Mouse (Mus musculus) intestine, postnatal 0 days (tissue): ENCODE measurements around the gene Catsper2. TPM values are rescaled to one million over a fixed set of nuclear protein-coding genes. Genes with fewer than 3 reads are reported as not detected.
A peak's percentile ranks its signal among the peaks of the same experiment; 100 is the strongest.

Experiments used
- ATAC-seq: fragments of 200-750 bp; cut with Nextera tagmentation; 2 replicates; pipeline ENCODE4 v1.8.0; 2017; ENCODE audit warnings: mild to moderate bottlenecking, moderate TSS enrichment, moderate library complexity
- H3K27ac ChIP-seq: fragments of 300-500 bp; sonication (generic); 2 replicates; pipeline ENCODE4 v1.5.1; 2014; ENCODE audit warnings: mild to moderate bottlenecking, low read depth, low read length, moderate library complexity
- H3K27me3 ChIP-seq: fragments of 300-500 bp; sonication (generic); replicated peaks from 2 replicates; pipeline ENCODE4 v1.6.1; 2014; ENCODE audit warnings: low read length, mixed read lengths; ENCODE audit not compliant: control insufficient read depth, insufficient read depth
- H3K36me3 ChIP-seq: fragments of 300-500 bp; sonication (generic); 2 replicates; pipeline ENCODE4 v1.6.1; 2014; ENCODE audit warnings: mild to moderate bottlenecking, moderate library complexity; ENCODE audit not compliant: control insufficient read depth, insufficient read depth
- H3K4me1 ChIP-seq: fragments of 300-500 bp; sonication (generic); replicated peaks from 2 replicates; pipeline ENCODE4 v1.6.1; 2014; ENCODE audit warnings: antibody characterized with exemption, low read length, mixed read lengths; ENCODE audit not compliant: control insufficient read depth, insufficient read depth
- H3K4me2 ChIP-seq: fragments of 300-500 bp; sonication (generic); replicated peaks from 2 replicates; pipeline ENCODE4 v1.6.1; 2014; ENCODE audit warnings: low read depth, mild to moderate bottlenecking, moderate library complexity
- H3K4me3 ChIP-seq: fragments of 300-500 bp; sonication (generic); 2 replicates; pipeline ENCODE4 v1.5.1; 2014; ENCODE audit warnings: low read depth, low read length
- H3K9ac ChIP-seq: fragments of 300-500 bp; sonication (generic); 2 replicates; pipeline ENCODE4 v1.6.1; 2014; ENCODE audit warnings: mild to moderate bottlenecking, low read depth, low read length
- H3K9me3 ChIP-seq: fragments of 300-500 bp; sonication (generic); 2 replicates; pipeline ENCODE4 v1.6.1; 2016; ENCODE audit warnings: mixed run types; ENCODE audit not compliant: control insufficient read depth
- CTCF ChIP-seq: sonication (generic); IDR thresholded peaks from 2 replicates; pipeline ENCODE4 v1.5.1; 2016; ENCODE audit warnings: low read depth, mild to moderate bottlenecking, control low read depth, antibody characterized with exemption, moderate library complexity
- WGBS: fragments of 180-500 bp; shearing (Covaris S2); extraction: QIAGEN DNeasy Blood & Tissue Kit; methylation state at CpG from one replicate; pipeline ENCODE4 v1.1.7; 2014; 5-methylcytosine and 5-hydroxymethylcytosine counted together
- polyA plus RNA-seq: library from polyadenylated mRNA; unstranded; fragments of >200 nt; fragmentation: Nextera tagmentation; extraction: Ambion mirVana; gene quantifications from 2 replicates; pipeline ENCODE4 v1.2.1, GENCODE M21; 2015

The Catsper2 gene
- polyA plus RNA-seq, 1 experiment from 2014 or later: 1.6 TPM

DNA sequence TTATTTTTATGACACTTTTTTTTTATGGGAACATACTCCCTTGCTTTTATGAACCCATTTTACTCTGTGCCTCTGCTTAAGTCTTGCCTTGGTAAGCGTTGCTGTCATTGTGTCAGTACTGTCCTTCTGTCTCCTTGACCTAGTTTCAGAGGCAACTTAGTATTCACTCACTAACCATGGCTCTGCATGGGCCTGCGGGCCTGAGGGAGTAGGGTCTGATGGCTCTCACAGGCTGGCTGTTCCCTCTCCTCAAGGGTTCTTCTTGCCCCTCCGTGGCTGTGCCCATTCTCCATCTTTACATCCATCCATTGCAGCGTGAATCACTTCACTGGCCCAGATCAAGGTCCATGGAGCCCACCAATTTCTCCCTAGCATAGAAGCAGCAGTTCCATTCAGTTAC lies 32.9 kb upstream of the Catsper2 start:
- Histone ChIP-seq H3K27me3 (no peaks in the 10 kb centered on the region), H3K9ac (no peak overlapping the region), H3K4me2 (no peak overlapping the region), H3K27ac (no peak overlapping the region), H3K36me3 (peaks cover 3% of the 10 kb centered on the region; the same call in 1 of the 2 replicates), H3K9me3 (no peaks in the 10 kb centered on the region), H3K4me1 (no peaks in the 10 kb centered on the region), H3K4me3 (no peak overlapping the region)
- no peak for ATAC-seq
- TF ChIP-seq CTCF: no peak
- 85% methylated on average over 4 of the region's 4 CpGs for whole genome bisulfite sequencing

DNA sequence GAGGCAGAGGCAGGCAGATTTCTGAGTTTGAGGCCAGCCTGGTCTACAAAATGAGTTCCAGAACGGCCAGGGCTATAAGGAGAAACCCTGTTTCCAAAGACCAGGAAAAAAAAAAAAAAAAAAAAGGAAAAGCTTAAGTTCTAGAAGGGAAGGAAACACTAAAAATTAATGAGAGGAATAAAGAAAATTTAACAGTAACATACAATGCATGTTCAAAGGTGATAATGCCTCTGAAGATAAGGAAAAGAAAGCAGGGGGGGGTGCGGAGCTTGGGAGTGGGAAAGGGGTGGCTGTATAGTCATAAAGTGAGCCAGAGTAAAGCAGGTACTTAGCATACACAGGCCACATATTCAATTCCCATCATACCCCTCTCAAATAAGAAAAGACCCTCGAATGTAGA lies 31.5 kb upstream of the Catsper2 start:
- Histone ChIP-seq H3K4me3 (no peak overlapping the region), H3K27ac (no peak overlapping the region), H3K4me2 (no peak overlapping the region), H3K4me1 (no peaks in the 10 kb centered on the region), H3K27me3 (no peaks in the 10 kb centered on the region), H3K36me3 (no peaks in the 10 kb centered on the region), H3K9me3 (no peaks in the 10 kb centered on the region), H3K9ac (no peak overlapping the region)
- ATAC-seq: no peak
- no peak for TF ChIP-seq CTCF
- WGBS: 74% methylated on average over 3 of the region's 3 CpGs

GRCm38 (mm10) chr2:121444178-121444577 lies 30.6 kb upstream of the Catsper2 start, which contains the start of gene Ell3:
Ell3 (minus strand) TSS chr2:121444278.
- H3K27ac ChIP-seq: no peak within 1 kb of the TSS
- no peak for ATAC-seq
- H3K4me3 ChIP-seq: peak within 1 kb of the TSS; percentile 41
- no peak for TF ChIP-seq CTCF
- 0 out of 2 replicates have a peak, but pooled peaks cover 3% of the 10 kb centered on the region for H3K36me3 ChIP-seq
- no peaks in the 10 kb centered on the region for H3K9me3 ChIP-seq
- peak within 1 kb of the TSS; percentile 51; the same call in 1 of the 2 replicates for H3K9ac ChIP-seq
- H3K27me3 ChIP-seq: no peaks in the 10 kb centered on the region
- H3K4me2 ChIP-seq: peak within 1 kb of the TSS; percentile 91
- no peaks in the 10 kb centered on the region for H3K4me1 ChIP-seq
- WGBS: 93% methylated on average over 1 of the region's 1 CpGs

DNA sequence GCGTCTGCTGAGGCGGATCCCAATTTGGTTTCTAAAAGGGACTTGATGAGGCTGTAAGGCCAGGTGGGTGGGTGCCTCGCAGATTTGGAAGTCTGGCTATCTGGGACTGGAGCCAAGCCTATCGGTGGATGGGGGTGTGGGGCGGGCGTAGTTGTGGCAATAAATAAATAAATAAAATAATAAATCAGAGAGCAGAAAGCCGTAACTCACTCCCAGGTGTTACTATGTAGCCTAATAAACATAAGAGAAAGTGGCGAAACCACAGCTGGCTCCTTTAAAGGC lies 29.4 kb upstream of the Catsper2 start:
- no peak for TF ChIP-seq CTCF
- ATAC-seq: no peak
- H3K36me3 ChIP-seq: peaks cover 12% of the 10 kb centered on the region
- peak overlapping the region; percentile 91 for H3K4me2 ChIP-seq
- no peaks in the 10 kb centered on the region for H3K4me1 ChIP-seq
- no peaks in the 10 kb centered on the region for H3K9me3 ChIP-seq
- peak overlapping the region; percentile 41 for H3K4me3 ChIP-seq
- no peak overlapping the region; the same call in 1 of the 2 replicates for H3K27ac ChIP-seq
- peak overlapping the region; percentile 51; the same call in 1 of the 2 replicates for H3K9ac ChIP-seq
- no peaks in the 10 kb centered on the region for H3K27me3 ChIP-seq
- WGBS: 5% methylated on average over 8 of the region's 8 CpGs

DNA sequence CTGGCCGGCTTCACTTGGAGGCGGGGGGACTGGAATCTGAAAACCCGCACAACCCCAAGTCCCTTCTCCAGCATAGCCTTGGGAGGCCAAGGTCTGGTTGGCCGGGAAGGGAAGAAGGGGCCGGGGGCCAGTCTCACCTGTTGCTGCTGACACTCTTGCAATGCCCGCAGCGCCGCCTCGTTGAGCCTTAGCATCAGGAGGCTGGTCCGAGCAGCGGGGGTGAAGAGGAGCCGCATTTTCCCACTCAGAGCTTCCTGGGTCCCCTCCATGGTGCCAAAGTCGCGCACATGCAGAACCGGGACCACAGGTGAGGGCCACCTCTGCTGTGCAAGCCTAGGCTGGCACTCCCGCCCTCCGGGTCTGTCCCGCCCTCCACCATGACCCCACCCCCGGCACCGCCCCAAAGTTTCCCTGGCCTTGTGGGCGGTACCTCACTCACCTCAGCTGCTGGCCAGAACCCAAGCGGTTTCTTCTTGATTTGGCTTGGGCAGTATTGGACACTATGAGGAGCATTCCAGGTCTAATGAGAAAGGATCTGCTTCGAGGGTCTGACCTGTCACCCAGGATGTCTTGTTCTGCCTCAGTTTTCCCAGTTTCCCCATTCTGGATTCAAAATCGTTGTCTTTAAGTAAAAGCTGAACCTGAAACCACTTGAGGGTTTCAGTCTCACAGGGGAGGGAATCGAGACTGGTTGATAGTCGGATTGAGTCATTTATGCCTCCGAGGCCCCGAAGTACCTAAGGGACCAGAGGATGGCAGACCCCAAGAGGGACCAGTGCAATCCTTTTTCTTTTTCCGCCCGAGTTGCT lies 28.9 kb upstream of the Catsper2 start:
- Histone ChIP-seq H3K9me3 (no peaks in the 10 kb centered on the region), H3K4me2 (peak overlapping the region; percentile 91), H3K27me3 (no peaks in the 10 kb centered on the region), H3K36me3 (peaks cover 18% of the 10 kb centered on the region), H3K9ac (peak overlapping the region; percentile 51), H3K27ac (no peak overlapping the region; the same call in 1 of the 2 replicates), H3K4me3 (peak overlapping the region; percentile 41), H3K4me1 (no peaks in the 10 kb centered on the region)
- peak; percentile 86 for ATAC-seq
- TF ChIP-seq CTCF: no peak
- 1% methylated on average over 30 of the region's 30 CpGs for WGBS

DNA sequence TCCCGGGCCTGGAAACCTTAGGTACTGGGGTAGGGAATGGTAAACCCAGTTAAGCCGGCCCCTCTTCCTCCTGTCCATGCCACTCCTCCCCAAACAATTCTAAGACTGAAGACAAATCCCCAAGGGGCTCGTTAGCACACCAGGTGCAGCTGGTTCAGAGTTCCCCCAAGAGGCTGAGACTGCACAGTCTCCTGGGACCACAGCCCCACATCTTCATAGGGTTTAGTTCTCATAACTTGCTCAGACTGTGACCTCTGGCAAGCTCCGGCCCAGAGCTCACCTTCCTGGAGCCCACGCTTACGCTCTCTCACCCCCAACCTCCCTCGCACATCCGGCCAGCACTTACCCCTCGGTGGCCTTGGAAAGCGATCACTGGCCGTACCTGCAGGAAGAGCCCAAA lies 28.2 kb upstream of the Catsper2 start:
- WGBS: 7% methylated on average over 11 of the region's 11 CpGs
- no peaks in the 10 kb centered on the region for H3K4me1 ChIP-seq
- H3K4me3 ChIP-seq: peak overlapping the region; percentile 41
- ATAC-seq: no peak
- peaks cover 23% of the 10 kb centered on the region for H3K36me3 ChIP-seq
- peak overlapping the region; percentile 91 for H3K4me2 ChIP-seq
- H3K27ac ChIP-seq: no peak overlapping the region
- TF ChIP-seq CTCF: no peak
- no peaks in the 10 kb centered on the region for H3K27me3 ChIP-seq
- H3K9me3 ChIP-seq: no peaks in the 10 kb centered on the region
- peak overlapping the region; percentile 51 for H3K9ac ChIP-seq
